Mouse (Mus musculus): ENCODE data around the gene Tm7sf3. TPM values are rescaled to one million over a fixed set of nuclear protein-coding genes. Genes with fewer than 3 reads are reported as not detected.
"Not testable (repeated sequence)": the region's sequence is repeated elsewhere in the genome, so short reads cannot be mapped to it uniquely, and the experiment has no call there.

The Tm7sf3 gene
- total RNA-seq, 4 experiments from 2014 or later = 5.0 to 6.3 (median 5.6) TPM

- DNase-seq (ENCODE audit: low spot score in 2 of 2) = no peak
Measured at GRCm38 (mm10) chr6:146614541-146614940, 28.1 kb downstream of the Tm7sf3 start.

- no peak for DNase-seq (ENCODE audit: low spot score in 2 of 2)
Measured at GRCm38 (mm10) chr6:146613907-146614306, 28.7 kb downstream of the Tm7sf3 start.

- no peak for DNase-seq (ENCODE audit: low spot score in 2 of 2)
Measured at GRCm38 (mm10) chr6:146612736-146613135, 29.9 kb downstream of the Tm7sf3 start.

GRCm38 (mm10) chr6:146611897-146612296 lies 30.7 kb downstream of the Tm7sf3 start:
- DNase-seq (ENCODE audit: low spot score in 2 of 2) = no peak

GRCm38 (mm10) chr6:146611385-146611784 lies 31.2 kb downstream of the Tm7sf3 start:
- DNase-seq (ENCODE audit: low spot score in 2 of 2) = no peak

- no peak for DNase-seq (ENCODE audit: low spot score in 2 of 2)
Measured at GRCm38 (mm10) chr6:146603651-146604050, 39.0 kb downstream of the Tm7sf3 start.

GRCm38 (mm10) chr6:146602601-146603000 lies 40.0 kb downstream of the Tm7sf3 start:
- no peak for DNase-seq (ENCODE audit: low spot score in 2 of 2)

- no peak for DNase-seq (ENCODE audit: low spot score in 2 of 2)
Measured at GRCm38 (mm10) chr6:146585134-146585533, 57.5 kb downstream of the Tm7sf3 start.

GRCm38 (mm10) chr6:146583366-146584046 lies 59.1 kb downstream of the Tm7sf3 start:
- no peak for DNase-seq (ENCODE audit: low spot score in 2 of 2)

- DNase-seq (ENCODE audit: low spot score in 2 of 2) = no peak
Measured at GRCm38 (mm10) chr6:146580381-146580926, 62.2 kb downstream of the Tm7sf3 start.

- DNase-seq (ENCODE audit: low spot score in 2 of 2) = no peak
Measured at GRCm38 (mm10) chr6:146578586-146578985, 64.0 kb downstream of the Tm7sf3 start.

GRCm38 (mm10) chr6:146578111-146578531 lies 64.5 kb downstream of the Tm7sf3 start:
- peak; percentile 46 to 62 for DNase-seq (ENCODE audit: low spot score in 2 of 2)

- peak; percentile 94 to 96 for DNase-seq (ENCODE audit: low spot score in 2 of 2)
Measured at GRCm38 (mm10) chr6:146577310-146578109, 65.1 kb downstream of the Tm7sf3 start, which contains the start of gene Ints13. Ints13 (minus strand) TSS chr6:146577835.

- no peak for DNase-seq (ENCODE audit: low spot score in 2 of 2)
Measured at GRCm38 (mm10) chr6:146576903-146577302, 65.7 kb downstream of the Tm7sf3 start, which contains the start of gene Fgfr1op2. Fgfr1op2 (plus strand) TSS chr6:146577203.

- DNase-seq (ENCODE audit: low spot score in 2 of 2) = no peak
Measured at GRCm38 (mm10) chr6:146572073-146572472, 70.6 kb downstream of the Tm7sf3 start.

- DNase-seq (ENCODE audit: low spot score in 2 of 2) = not testable (repeated sequence)
Measured at GRCm38 (mm10) chr6:146562461-146562860, 80.2 kb downstream of the Tm7sf3 start.

Other genes starting within 250 kb of the Tm7sf3 start
- 1 to 10 TPM; 4.1 to 6.2 (median 5.0) TPM for gene Itpr2, start 140.6 kb downstream of the Tm7sf3 start, total RNA-seq (2022)
- 10 to 100 TPM; 51.1 to 60.5 (median 55.3) TPM for gene Fgfr1op2, start 65.6 kb downstream of the Tm7sf3 start, total RNA-seq (2022)
- 10 to 100 TPM in 3 of 4 experiments, 1 to 10 TPM in 1; 8.8 to 12.1 (median 11.4) TPM for gene Ints13, start 65.0 kb downstream of the Tm7sf3 start, total RNA-seq (2022)
- gene Med21, start 277 bp downstream of the Tm7sf3 start, total RNA-seq (2022) = 10 to 100 TPM; 33.9 to 40.1 (median 35.6) TPM
- 10 to 100 TPM in 2 of 4 experiments, 1 to 10 TPM in 2; 8.0 to 11.2 (median 10.3) TPM for gene Stk38l, start 82.2 kb upstream of the Tm7sf3 start, total RNA-seq (2022)
- gene Arntl2, start 153.2 kb upstream of the Tm7sf3 start, total RNA-seq (2022) = under 1 TPM; 0.48 to 0.72 (median 0.58) TPM
- not detected for gene Smco2, start 207.3 kb upstream of the Tm7sf3 start, total RNA-seq (2022)
- gene Ppfibp1, start 245.7 kb upstream of the Tm7sf3 start, total RNA-seq (2022) = 10 to 100 TPM; 45.6 to 62.4 (median 55.7) TPM